Mouse (Mus musculus) heart, embryonic 12.5 days (tissue): ENCODE measurements around the gene Mlh3. TPM values are rescaled to one million over a fixed set of nuclear protein-coding genes. Genes with fewer than 3 reads are reported as not detected.
A peak's percentile ranks its signal among the peaks of the same experiment; 100 is the strongest.

Source experiments
- ATAC-seq: fragments of 200-750 bp; cut with Nextera tagmentation; 2 replicates; pipeline ENCODE4 v1.8.0; 2017; ENCODE audit warnings: moderate TSS enrichment, moderate library complexity; ENCODE audit not compliant: insufficient number of reproducible peaks, low FRiP score
- H3K27ac ChIP-seq: fragments of 300-500 bp; sonication (generic); 2 replicates; pipeline ENCODE4 v1.5.1; 2016; ENCODE audit warnings: mild to moderate bottlenecking, moderate library complexity; ENCODE audit not compliant: poor library complexity, severe bottlenecking
- H3K27me3 ChIP-seq: fragments of 300-500 bp; sonication (generic); replicated peaks from 2 replicates; pipeline ENCODE4 v1.6.1; 2016; ENCODE audit warnings: mild to moderate bottlenecking, moderate library complexity
- H3K36me3 ChIP-seq: fragments of 300-500 bp; sonication (generic); 2 replicates; pipeline ENCODE4 v1.6.1; 2016; ENCODE audit warnings: mild to moderate bottlenecking, moderate library complexity
- H3K4me1 ChIP-seq: fragments of 300-500 bp; sonication (generic); replicated peaks from 2 replicates; pipeline ENCODE4 v1.6.1; 2016; ENCODE audit warnings: mild to moderate bottlenecking
- H3K4me2 ChIP-seq: fragments of 300-500 bp; sonication (generic); 2 replicates; pipeline ENCODE4 v1.6.1; 2016; ENCODE audit warnings: mild to moderate bottlenecking, moderate library complexity
- H3K4me3 ChIP-seq: fragments of 300-500 bp; sonication (generic); 2 replicates; pipeline ENCODE4 v1.5.1; 2016; ENCODE audit warnings: mild to moderate bottlenecking
- H3K9ac ChIP-seq: fragments of 300-500 bp; sonication (generic); 2 replicates; pipeline ENCODE4 v1.6.1; 2016; ENCODE audit warnings: mild to moderate bottlenecking, moderate library complexity
- H3K9me3 ChIP-seq: fragments of 300-500 bp; sonication (generic); replicated peaks from 2 replicates; pipeline ENCODE4 v1.6.1; 2016; ENCODE audit warnings: mild to moderate bottlenecking, moderate library complexity
- WGBS: fragments of 180-500 bp; shearing (Covaris S2); methylation state at CpG from one replicate; pipeline ENCODE4 v1.1.7; 2016; 5-methylcytosine and 5-hydroxymethylcytosine counted together
- polyA plus RNA-seq: library from polyadenylated mRNA; unstranded; fragments of >200 nt; fragmentation: Nextera tagmentation; extraction: Ambion mirVana; gene quantifications from 2 replicates; pipeline ENCODE4 v1.2.1, GENCODE M21; 2016

The Mlh3 gene
- polyA plus RNA-seq, result 7.3 and 7.9 TPM in 2 replicates

DNA sequence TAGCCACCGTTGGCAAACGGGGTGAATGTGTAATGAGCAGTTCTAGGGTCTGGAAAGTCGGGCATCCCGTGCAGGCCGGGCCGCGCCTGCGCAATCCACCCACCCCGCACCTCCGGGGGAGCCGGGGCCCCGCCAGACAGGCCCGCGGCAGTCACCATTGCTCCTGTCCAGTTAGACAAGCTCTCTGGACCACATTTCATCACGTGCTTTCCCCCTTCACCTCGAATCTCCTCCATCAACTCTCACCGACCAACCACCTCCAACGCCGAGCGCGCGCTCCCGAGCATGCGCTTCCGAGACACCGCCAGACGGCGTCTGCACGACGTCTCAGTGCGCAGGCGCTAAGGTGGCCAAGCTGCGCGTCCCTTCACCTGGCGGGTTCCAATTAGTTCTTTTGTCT is at the start of gene Mlh3:
Gene Mlh3, minus strand, starts transcription at position 281 of the 400 bp plus-strand sequence.
- H3K27me3 ChIP-seq, result no peaks in the 10 kb centered on the region
- H3K9ac ChIP-seq, result peak within 1 kb of the TSS; percentile 54
- ATAC-seq, result peak; percentile 88
- H3K4me3 ChIP-seq, result peak within 1 kb of the TSS; percentile 58
- WGBS, result under 1% methylated on average over 35 of the region's 35 CpGs
- H3K36me3 ChIP-seq, result peaks cover 7% of the 10 kb centered on the region; the same call in 1 of the 2 replicates
- H3K4me1 ChIP-seq, result 0 out of 2 replicates have a peak, but pooled peaks cover 2% of the 10 kb centered on the region
- H3K27ac ChIP-seq, result peak within 1 kb of the TSS; percentile 19; the same call in 1 of the 2 replicates
- peak within 1 kb of the TSS; percentile 69 for H3K4me2 ChIP-seq
- no peaks in the 10 kb centered on the region for H3K9me3 ChIP-seq

DNA sequence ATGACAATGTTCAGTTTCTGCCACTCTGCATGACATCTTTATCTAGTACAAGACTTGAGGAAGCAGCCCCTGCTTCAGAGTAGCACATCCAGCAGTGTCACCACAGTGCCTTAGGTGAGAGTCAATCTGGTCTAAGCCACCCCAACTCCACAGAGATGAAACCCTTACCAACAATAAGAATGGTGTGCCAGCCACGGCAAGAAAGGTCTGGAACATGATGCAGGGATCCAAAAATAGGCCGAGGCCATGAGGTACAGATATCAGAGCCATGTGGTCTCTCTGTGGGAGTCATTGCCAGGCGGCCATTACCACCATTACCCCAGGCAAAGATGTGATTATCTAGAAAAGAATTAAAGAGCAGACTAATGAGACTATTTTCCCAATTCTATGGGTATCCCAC is 38.3 kb upstream of the Mlh3 start:
- Histone ChIP-seq H3K27me3 (no peaks in the 10 kb centered on the region), H3K9ac (no peak overlapping the region), H3K36me3 (peaks cover 96% of the 10 kb centered on the region), H3K4me1 (peaks cover 7% of the 10 kb centered on the region), H3K9me3 (no peaks in the 10 kb centered on the region), H3K4me2 (no peak overlapping the region), H3K4me3 (no peak overlapping the region), H3K27ac (no peak overlapping the region)
- ATAC-seq, result no peak
- WGBS, result 44% methylated on average over 3 of the region's 3 CpGs

DNA sequence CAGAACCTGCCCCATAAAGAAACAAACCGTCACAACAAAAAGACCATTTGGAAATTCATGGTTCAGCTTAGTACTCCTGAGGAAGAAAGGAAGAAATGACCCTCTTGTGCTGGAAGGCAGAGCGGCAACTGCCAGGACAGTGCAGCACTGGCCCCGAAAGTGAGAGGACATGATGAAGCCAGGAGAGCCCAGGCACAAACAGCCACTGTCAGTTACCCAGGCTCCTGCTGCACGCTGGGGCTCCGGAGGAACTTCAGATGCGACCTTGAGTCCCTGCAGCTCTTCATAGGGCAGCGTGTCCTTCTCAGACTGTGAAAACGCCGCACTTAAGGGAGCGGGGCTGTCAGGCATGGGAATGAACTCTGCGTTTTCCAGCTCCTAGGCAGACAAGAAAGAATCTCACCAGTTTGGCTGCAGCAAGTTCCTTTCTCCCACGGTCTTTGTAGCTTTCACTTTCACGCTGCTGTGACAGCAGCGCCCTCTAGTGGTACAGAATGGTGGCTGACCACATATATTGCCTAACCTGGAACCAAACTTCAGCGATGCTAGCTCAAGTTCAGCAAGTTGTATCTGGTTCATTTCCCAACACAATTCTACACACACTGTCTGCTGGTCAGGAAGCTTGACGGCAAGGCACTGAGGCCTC is 35.0 kb upstream of the Mlh3 start:
- H3K27me3 ChIP-seq, result no peaks in the 10 kb centered on the region
- peaks cover 94% of the 10 kb centered on the region for H3K36me3 ChIP-seq
- peak overlapping the region; percentile 44; the same call in 1 of the 2 replicates for H3K27ac ChIP-seq
- H3K4me3 ChIP-seq, result peak overlapping the region; percentile 18; the same call in 1 of the 2 replicates
- peak overlapping the region; percentile 51 for H3K4me2 ChIP-seq
- H3K9me3 ChIP-seq, result no peaks in the 10 kb centered on the region
- ATAC-seq, result peak; percentile 44
- 43% methylated on average over 16 of the region's 16 CpGs for WGBS
- H3K4me1 ChIP-seq, result peaks cover 7% of the 10 kb centered on the region
- H3K9ac ChIP-seq, result peak overlapping the region; percentile 53; the same call in 1 of the 2 replicates

- no peak for ATAC-seq
- H3K27me3 ChIP-seq, result no peaks in the 10 kb centered on the region
- H3K4me2 ChIP-seq, result no peak overlapping the region
- peaks cover 94% of the 10 kb centered on the region for H3K36me3 ChIP-seq
- H3K4me3 ChIP-seq, result no peak overlapping the region
- 72% methylated on average over 4 of the region's 4 CpGs for WGBS
- no peak overlapping the region for H3K27ac ChIP-seq
- H3K9ac ChIP-seq, result 0 out of 2 replicates have a peak overlapping the region, but pooled peaks have one; percentile 53
- H3K9me3 ChIP-seq, result no peaks in the 10 kb centered on the region
- peaks cover 7% of the 10 kb centered on the region for H3K4me1 ChIP-seq
These were observed 34.3 kb upstream of the Mlh3 start for GRCm38 (mm10) chr12:85304725-85305124.

GRCm38 (mm10) chr12:85303256-85303655 is 32.9 kb upstream of the Mlh3 start:
- H3K9ac ChIP-seq, result no peak overlapping the region
- 52% methylated on average over 2 of the region's 2 CpGs for WGBS
- H3K27ac ChIP-seq, result no peak overlapping the region
- peaks cover 7% of the 10 kb centered on the region for H3K4me1 ChIP-seq
- no peak overlapping the region for H3K4me2 ChIP-seq
- no peak overlapping the region for H3K4me3 ChIP-seq
- peaks cover 84% of the 10 kb centered on the region for H3K36me3 ChIP-seq
- no peaks in the 10 kb centered on the region for H3K27me3 ChIP-seq
- no peaks in the 10 kb centered on the region for H3K9me3 ChIP-seq
- ATAC-seq, result no peak

DNA sequence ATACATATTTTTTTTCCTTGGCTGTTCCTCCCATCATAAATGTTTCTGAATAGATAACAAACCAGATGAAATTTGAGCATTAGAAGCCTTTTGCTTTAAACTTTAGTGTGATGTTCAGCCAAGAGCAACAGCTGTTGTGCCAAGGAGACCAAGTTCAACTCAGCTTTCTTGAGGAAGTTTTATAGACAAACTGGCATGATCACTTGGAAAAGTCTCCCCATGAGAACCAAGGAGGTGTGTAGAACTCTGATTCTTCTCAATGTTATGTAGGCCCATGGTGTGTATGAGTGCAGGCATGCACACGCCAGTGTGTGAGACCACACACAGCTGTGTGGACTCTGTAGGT is 28.4 kb upstream of the Mlh3 start:
- 88% methylated on average over 1 of the region's 1 CpGs for WGBS
- H3K4me1 ChIP-seq, result no peaks in the 10 kb centered on the region
- ATAC-seq, result no peak
- no peak overlapping the region for H3K9ac ChIP-seq
- peaks cover 2% of the 10 kb centered on the region; the same call in 1 of the 2 replicates for H3K9me3 ChIP-seq
- H3K27ac ChIP-seq, result no peak overlapping the region
- no peaks in the 10 kb centered on the region for H3K27me3 ChIP-seq
- H3K36me3 ChIP-seq, result peaks cover 42% of the 10 kb centered on the region
- no peak overlapping the region for H3K4me2 ChIP-seq
- H3K4me3 ChIP-seq, result no peak overlapping the region

DNA sequence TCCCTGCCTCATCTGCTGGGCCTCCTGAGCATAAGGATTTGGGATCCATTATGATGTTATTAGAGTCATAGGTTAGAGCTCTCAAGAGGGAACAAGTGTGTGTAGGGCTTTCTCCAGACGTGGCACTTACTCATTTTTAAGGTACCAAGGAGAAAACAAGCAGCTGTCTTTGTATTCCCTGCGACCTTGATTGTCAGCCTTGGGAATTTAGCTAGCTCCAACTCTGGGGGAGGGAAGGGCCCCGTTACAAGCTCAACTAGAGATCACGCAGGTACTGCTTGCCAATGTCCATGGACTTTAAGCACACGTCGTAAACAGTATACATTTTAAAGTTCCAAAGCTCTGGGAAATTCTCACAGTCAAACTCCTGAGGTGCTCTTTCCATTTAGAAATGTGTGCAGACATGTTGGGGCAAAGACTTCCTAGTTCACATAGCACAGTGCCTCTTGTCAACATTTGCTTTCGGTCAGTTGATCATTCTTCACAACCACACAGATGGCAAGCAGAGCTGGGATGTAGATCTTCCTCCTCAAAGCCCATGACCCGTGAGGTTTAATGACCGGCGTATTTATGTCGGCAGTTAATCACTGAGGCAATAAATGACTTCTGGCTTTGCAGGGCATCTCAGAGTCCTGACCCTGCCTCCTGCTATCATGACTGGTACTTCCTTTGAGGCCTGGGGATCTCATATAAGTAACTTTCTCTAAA is 27.9 kb upstream of the Mlh3 start:
- Histone ChIP-seq H3K36me3 (peaks cover 37% of the 10 kb centered on the region), H3K4me2 (no peak overlapping the region), H3K27ac (no peak overlapping the region), H3K9me3 (peaks cover 4% of the 10 kb centered on the region; the same call in 1 of the 2 replicates), H3K4me3 (no peak overlapping the region), H3K27me3 (no peaks in the 10 kb centered on the region), H3K9ac (no peak overlapping the region), H3K4me1 (no peaks in the 10 kb centered on the region)
- no peak for ATAC-seq
- WGBS, result 84% methylated on average over 11 of the region's 11 CpGs

DNA sequence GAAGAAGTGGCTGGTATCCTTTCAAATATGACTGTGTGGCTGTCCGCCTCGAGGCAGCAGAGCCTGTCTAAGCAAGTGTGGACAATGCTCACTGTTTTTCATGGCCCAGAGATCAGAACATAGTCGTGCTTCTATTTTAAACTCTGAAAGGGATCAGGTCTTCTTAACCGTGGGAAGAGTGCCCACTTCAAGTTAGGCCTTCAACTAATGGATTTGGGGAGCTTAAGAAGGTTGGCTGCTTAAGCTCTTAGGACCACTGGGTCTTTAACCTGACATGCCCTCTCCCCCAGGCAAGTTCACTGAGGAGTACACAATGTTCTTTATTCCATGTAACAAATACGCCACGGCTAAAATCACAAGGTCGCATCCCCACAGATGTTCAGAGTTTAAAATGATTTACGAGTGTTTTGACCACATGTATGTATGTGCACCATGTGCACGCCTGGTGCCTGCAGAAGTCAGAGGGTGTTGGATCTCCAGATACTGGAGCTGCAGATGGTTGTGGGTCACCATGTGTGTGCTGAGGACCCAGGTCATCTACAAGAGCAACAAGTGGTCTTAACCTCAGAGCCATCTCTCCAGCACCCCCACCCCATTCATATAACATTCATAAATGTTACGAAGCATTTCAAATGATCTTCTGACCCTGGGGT is 27.1 kb upstream of the Mlh3 start:
- Histone ChIP-seq H3K4me2 (no peak overlapping the region), H3K4me1 (no peaks in the 10 kb centered on the region), H3K9me3 (peaks cover 5% of the 10 kb centered on the region; the same call in 1 of the 2 replicates), H3K27me3 (no peaks in the 10 kb centered on the region), H3K36me3 (peaks cover 31% of the 10 kb centered on the region), H3K27ac (no peak overlapping the region), H3K4me3 (no peak overlapping the region), H3K9ac (no peak overlapping the region)
- 79% methylated on average over 10 of the region's 10 CpGs for WGBS
- no peak for ATAC-seq

- 74% methylated on average over 5 of the region's 5 CpGs for WGBS
- Histone ChIP-seq H3K27ac (no peak overlapping the region), H3K4me2 (no peak overlapping the region), H3K9ac (no peak overlapping the region), H3K4me1 (0 out of 2 replicates have a peak, but pooled peaks cover 1% of the 10 kb centered on the region), H3K4me3 (no peak overlapping the region), H3K27me3 (no peaks in the 10 kb centered on the region), H3K9me3 (peaks cover 5% of the 10 kb centered on the region; the same call in 1 of the 2 replicates), H3K36me3 (peaks cover 26% of the 10 kb centered on the region)
- no peak for ATAC-seq
These were observed 26.5 kb upstream of the Mlh3 start for GRCm38 (mm10) chr12:85296915-85297314.

- Histone ChIP-seq H3K4me2 (no peak overlapping the region), H3K27me3 (peaks cover 5% of the 10 kb centered on the region), H3K4me3 (no peak overlapping the region), H3K36me3 (peaks cover 12% of the 10 kb centered on the region), H3K9me3 (peaks cover 5% of the 10 kb centered on the region; the same call in 1 of the 2 replicates), H3K9ac (no peak overlapping the region), H3K4me1 (0 out of 2 replicates have a peak, but pooled peaks cover 2% of the 10 kb centered on the region), H3K27ac (no peak overlapping the region)
- 82% methylated on average over 2 of the region's 2 CpGs for WGBS
- no peak for ATAC-seq
These were observed 25.1 kb upstream of the Mlh3 start for GRCm38 (mm10) chr12:85295506-85295905.

DNA sequence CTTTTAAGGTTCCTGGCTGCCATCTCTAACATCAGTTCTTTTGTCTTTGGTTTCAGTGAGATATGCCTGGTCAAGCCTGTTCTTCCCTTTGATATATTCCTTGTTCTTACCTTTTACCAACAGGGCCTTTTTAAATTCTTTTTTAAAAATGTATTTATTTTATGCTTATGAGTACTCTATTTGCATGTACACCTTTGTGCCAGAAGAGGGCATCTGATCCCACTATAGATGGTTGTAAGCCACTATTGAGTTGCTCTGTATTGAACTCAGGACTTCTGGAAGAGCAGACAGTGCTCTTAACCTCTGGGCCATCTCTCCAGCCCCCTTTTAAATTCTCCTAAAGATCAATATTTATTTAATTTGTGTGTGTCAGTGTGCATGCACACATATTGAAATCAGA is 22.5 kb upstream of the Mlh3 start:
- Histone ChIP-seq H3K4me1 (peaks cover 14% of the 10 kb centered on the region), H3K36me3 (no peaks in the 10 kb centered on the region), H3K27ac (no peak overlapping the region), H3K27me3 (peaks cover 14% of the 10 kb centered on the region), H3K9me3 (peaks cover 5% of the 10 kb centered on the region; the same call in 1 of the 2 replicates), H3K4me2 (no peak overlapping the region), H3K4me3 (no peak overlapping the region), H3K9ac (no peak overlapping the region)
- no peak for ATAC-seq
